Mouse (Mus musculus): Measurements from ENCODE around the gene Ces1d. TPM values are rescaled to one million over a fixed set of nuclear protein-coding genes. Genes with fewer than 3 reads are reported as not detected.

Ces1d gene
- polyA plus RNA-seq, 1 experiment from 2014 or later: not detected

DNA sequence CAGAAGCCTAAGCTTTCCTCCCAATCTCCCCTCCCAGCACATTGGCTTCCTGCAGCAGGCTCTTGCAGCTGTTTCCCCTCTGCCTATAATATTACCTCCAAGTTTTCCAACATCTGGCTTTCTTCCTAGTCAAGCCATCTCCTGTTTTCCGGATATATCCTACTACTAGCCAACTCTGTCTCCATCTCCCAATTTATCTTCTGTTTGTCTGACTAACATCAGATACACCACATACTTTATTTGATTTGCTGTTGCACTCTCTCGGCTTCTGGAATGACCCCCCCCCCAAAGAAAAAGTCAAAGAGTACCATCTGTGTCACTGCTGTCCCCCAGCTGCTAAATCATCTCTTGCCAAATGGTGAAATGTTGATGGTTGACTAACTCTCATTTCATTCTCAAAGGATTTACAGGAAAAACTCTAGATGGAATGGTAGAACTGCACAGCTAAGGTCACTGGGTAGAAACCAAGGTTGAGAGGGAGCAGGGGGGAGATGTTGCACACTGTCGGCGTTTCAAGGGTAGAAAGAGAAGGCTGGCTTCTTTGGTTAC, 17.0 kb downstream of the Ces1d start:
- WGBS (ENCODE audit: missing documents): 90% methylated on average over 4 of the region's 4 CpGs

DNA sequence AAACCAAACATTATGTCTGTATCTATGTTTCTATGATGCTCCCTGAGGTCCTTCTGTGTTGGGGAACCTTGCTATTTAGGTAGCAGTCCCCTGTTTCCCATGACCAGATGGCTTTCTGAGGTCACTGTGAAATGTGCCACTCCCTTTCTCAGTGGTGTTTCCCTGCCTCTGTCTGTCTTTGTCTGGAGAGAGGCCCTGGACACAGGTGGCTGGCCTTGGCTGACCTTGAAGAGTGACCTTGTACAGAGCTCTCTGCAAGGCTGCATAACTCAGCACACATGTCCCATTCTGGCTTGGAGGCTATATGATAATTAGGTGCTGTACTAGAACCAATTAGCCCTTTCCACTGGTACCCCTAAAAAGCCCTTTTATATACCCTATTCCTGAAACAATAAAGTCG, 21.0 kb downstream of the Ces1d start:
- Histone ChIP-seq H3K36me3 (ENCODE audit: inconsistent target) (no peaks in the 10 kb centered on the region), H3K4me3 (ENCODE audit: inconsistent target) (no peak overlapping the region), H3K27ac (no peak overlapping the region), H3K79me2 (ENCODE audit: inconsistent target) (no peaks in the 10 kb centered on the region)
- 77% methylated on average over 1 of the region's 1 CpGs for WGBS (ENCODE audit: missing documents)

More for the DNA sequence above, 17.0 kb downstream of the Ces1d start:
- Histone ChIP-seq H3K36me3 (ENCODE audit: inconsistent target) (no peaks in the 10 kb centered on the region), H3K4me3 (ENCODE audit: inconsistent target) (no peak overlapping the region), H3K27ac (no peak overlapping the region), H3K79me2 (ENCODE audit: inconsistent target) (no peaks in the 10 kb centered on the region)

DNA sequence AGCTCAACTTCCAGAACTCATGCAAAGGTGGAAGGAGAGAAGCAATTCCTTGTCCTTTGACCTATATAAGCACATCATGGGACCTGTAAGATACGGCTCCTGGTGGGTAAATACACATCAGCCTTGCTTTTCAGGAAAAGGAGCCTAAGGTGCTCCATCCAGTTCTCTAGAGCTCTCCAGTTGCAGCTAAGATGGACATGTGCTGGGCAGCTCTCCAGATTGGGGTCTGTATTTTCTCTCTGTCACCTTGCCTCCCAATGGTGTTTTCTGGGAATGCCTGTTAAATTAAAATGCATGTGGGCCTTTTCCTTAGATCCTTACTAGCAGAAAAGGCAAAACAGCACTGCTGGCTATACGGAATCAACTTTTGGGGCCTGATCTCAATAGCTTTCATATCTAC, 23.1 kb downstream of the Ces1d start:
- Histone ChIP-seq H3K27ac (no peak overlapping the region), H3K79me2 (ENCODE audit: inconsistent target) (no peaks in the 10 kb centered on the region), H3K4me3 (ENCODE audit: inconsistent target) (no peak overlapping the region), H3K36me3 (ENCODE audit: inconsistent target) (no peaks in the 10 kb centered on the region)
- 90% methylated on average over 2 of the region's 2 CpGs for WGBS (ENCODE audit: missing documents)

DNA sequence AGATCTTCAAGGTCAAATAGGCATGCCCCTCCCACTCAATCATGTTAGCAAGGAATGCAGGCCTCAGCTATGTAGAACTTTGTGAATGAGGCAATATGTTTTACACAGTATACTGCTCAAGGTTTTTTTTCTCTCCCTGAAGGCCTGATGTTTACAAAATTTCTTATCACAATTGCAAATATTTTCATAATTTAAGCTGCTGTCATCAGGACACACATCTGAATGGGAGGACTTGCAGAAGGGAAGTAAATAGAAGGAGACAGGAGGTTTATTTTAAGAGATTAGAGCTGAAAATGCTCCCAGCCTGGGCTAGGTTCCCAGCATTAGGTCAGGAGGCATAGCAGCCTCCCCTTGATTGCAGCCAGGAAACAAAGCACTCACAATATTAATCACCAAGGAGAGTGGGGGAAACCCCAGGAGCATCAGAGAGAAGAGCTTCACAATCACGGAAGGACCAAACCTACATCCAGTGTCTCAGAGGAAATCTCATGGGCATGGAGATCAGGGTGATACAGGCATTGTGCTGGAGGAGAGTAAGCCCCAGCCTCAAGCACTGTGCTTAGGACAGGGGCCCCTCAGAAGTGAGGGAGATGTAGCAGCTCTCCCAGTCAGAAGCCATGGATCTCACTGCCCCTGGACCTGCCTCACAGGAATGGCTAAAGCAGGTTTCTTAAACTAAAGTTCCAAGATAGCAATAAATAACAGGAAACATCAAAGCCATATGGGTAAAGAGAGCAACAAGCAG, 25.6 kb downstream of the Ces1d start:
- H3K27ac ChIP-seq: no peak overlapping the region
- no peak overlapping the region for H3K4me3 ChIP-seq (ENCODE audit: inconsistent target)
- H3K79me2 ChIP-seq (ENCODE audit: inconsistent target): no peaks in the 10 kb centered on the region
- 72% methylated on average over 1 of the region's 1 CpGs for WGBS (ENCODE audit: missing documents)
- H3K36me3 ChIP-seq (ENCODE audit: inconsistent target): no peaks in the 10 kb centered on the region

- no peaks in the 10 kb centered on the region for H3K36me3 ChIP-seq (ENCODE audit: inconsistent target)
- no peak overlapping the region for H3K27ac ChIP-seq
- no peaks in the 10 kb centered on the region for H3K79me2 ChIP-seq (ENCODE audit: inconsistent target)
- no peak overlapping the region for H3K4me3 ChIP-seq (ENCODE audit: inconsistent target)
- 93% methylated on average over 1 of the region's 1 CpGs for WGBS (ENCODE audit: missing documents)
Measured at GRCm38 (mm10) chr8:93163363-93163762, 34.3 kb downstream of the Ces1d start.

GRCm38 (mm10) chr8:93151401-93151800, 46.2 kb downstream of the Ces1d start:
- Histone ChIP-seq H3K36me3 (ENCODE audit: inconsistent target) (no peaks in the 10 kb centered on the region), H3K79me2 (ENCODE audit: inconsistent target) (no peaks in the 10 kb centered on the region), H3K27ac (no peak overlapping the region), H3K4me3 (ENCODE audit: inconsistent target) (no peak overlapping the region)
- 90% methylated on average over 1 of the region's 1 CpGs for WGBS (ENCODE audit: missing documents)

DNA sequence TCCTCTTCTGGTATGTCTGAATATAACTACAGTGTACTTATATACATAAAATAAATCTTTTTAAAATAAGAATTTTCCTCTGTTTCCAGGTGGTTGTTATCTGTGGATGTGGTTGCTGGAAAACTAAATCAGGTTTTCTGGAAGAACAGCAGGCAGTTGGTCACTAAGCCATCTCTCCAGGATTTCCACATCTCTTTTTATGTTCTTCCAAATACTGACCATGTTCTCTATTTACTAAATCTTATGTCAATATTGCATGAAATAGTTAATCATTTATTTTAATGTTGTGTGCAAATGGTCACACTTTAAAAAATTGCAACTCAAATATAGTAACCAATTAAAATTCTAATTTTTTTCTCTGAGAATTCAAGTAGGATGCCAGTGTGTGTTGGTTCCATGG, 50.3 kb downstream of the Ces1d start:
- no peaks in the 10 kb centered on the region for H3K36me3 ChIP-seq (ENCODE audit: inconsistent target)
- H3K4me3 ChIP-seq (ENCODE audit: inconsistent target): no peak overlapping the region

GRCm38 (mm10) chr8:93140696-93141095, 56.9 kb downstream of the Ces1d start:
- WGBS (ENCODE audit: missing documents): 9% methylated on average over 1 of the region's 1 CpGs
- Histone ChIP-seq H3K36me3 (ENCODE audit: inconsistent target) (no peaks in the 10 kb centered on the region), H3K27ac (no peak overlapping the region), H3K79me2 (ENCODE audit: inconsistent target) (no peaks in the 10 kb centered on the region), H3K4me3 (ENCODE audit: inconsistent target) (no peak overlapping the region)

More for the DNA sequence above, 50.3 kb downstream of the Ces1d start:
- no peak overlapping the region for H3K27ac ChIP-seq
- no peaks in the 10 kb centered on the region for H3K79me2 ChIP-seq (ENCODE audit: inconsistent target)

GRCm38 (mm10) chr8:93132196-93132595, 65.4 kb downstream of the Ces1d start:
- no peak overlapping the region for H3K4me3 ChIP-seq (ENCODE audit: inconsistent target)
- no peak overlapping the region for H3K27ac ChIP-seq
- WGBS (ENCODE audit: missing documents): 97% methylated on average over 2 of the region's 2 CpGs
- H3K79me2 ChIP-seq (ENCODE audit: inconsistent target): no peaks in the 10 kb centered on the region
- H3K36me3 ChIP-seq (ENCODE audit: inconsistent target): no peaks in the 10 kb centered on the region

GRCm38 (mm10) chr8:93131233-93131980, 66.2 kb downstream of the Ces1d start, which contains the start of gene Ces1c:
Gene Ces1c (minus strand): TSS chr8:93131283.
- Histone ChIP-seq H3K79me2 (ENCODE audit: inconsistent target) (no peaks in the 10 kb centered on the region), H3K27ac (no peak within 1 kb of the TSS), H3K36me3 (ENCODE audit: inconsistent target) (no peaks in the 10 kb centered on the region), H3K4me3 (ENCODE audit: inconsistent target) (no peak within 1 kb of the TSS)
- WGBS (ENCODE audit: missing documents): 83% methylated on average over 3 of the region's 3 CpGs

- H3K4me3 ChIP-seq (ENCODE audit: inconsistent target): no peak overlapping the region
- H3K36me3 ChIP-seq (ENCODE audit: inconsistent target): no peaks in the 10 kb centered on the region
- WGBS (ENCODE audit: missing documents): 78% methylated on average over 2 of the region's 2 CpGs
- H3K27ac ChIP-seq: no peak overlapping the region
- no peaks in the 10 kb centered on the region for H3K79me2 ChIP-seq (ENCODE audit: inconsistent target)
Measured at GRCm38 (mm10) chr8:93126476-93126875, 71.2 kb downstream of the Ces1d start.

DNA sequence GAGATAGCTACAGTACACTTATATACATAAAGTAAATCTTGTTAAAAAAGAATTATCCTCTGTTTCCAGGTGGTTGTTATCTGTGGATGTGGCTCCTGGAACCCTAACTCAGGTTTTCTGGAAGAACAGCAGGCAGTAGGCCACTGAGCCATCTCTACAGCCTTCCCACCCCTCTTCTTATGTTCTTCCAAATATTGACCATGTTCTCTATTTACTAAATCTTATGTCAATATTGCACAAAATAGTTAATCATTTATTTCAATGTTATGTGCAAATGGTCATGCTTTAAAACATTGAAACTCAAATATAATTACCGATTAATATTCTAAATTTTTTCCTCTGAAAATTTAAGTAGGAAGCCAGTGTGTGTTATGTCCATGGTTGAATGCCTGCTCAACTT, 75.6 kb downstream of the Ces1d start:
- 100% methylated on average over 1 of the region's 1 CpGs for WGBS (ENCODE audit: missing documents)
- no peak overlapping the region for H3K4me3 ChIP-seq (ENCODE audit: inconsistent target)
- H3K79me2 ChIP-seq (ENCODE audit: inconsistent target): no peaks in the 10 kb centered on the region
- H3K27ac ChIP-seq: no peak overlapping the region
- H3K36me3 ChIP-seq (ENCODE audit: inconsistent target): no peaks in the 10 kb centered on the region
